Mouse (Mus musculus): Measurements from ENCODE around the gene D1Ertd622e.

The D1Ertd622e gene

GRCm38 (mm10) chr1:97634104-97634503, 27.8 kb downstream of the D1Ertd622e start:
- DNase-seq (ENCODE audit: low read depth in 2 of 2, low spot score in 2 of 2), result no peak

GRCm38 (mm10) chr1:97632545-97633256, 29.2 kb downstream of the D1Ertd622e start:
- DNase-seq (ENCODE audit: low read depth in 2 of 2, low spot score in 2 of 2), result no peak

- no peak for DNase-seq (ENCODE audit: low read depth in 2 of 2, low spot score in 2 of 2)
These were observed 29.9 kb downstream of the D1Ertd622e start for GRCm38 (mm10) chr1:97631843-97632470.

GRCm38 (mm10) chr1:97630146-97630545, 31.7 kb downstream of the D1Ertd622e start:
- DNase-seq (ENCODE audit: low read depth in 2 of 2, low spot score in 2 of 2), result no peak

GRCm38 (mm10) chr1:97628859-97629258, 33.0 kb downstream of the D1Ertd622e start:
- no peak for DNase-seq (ENCODE audit: low read depth in 2 of 2, low spot score in 2 of 2)

GRCm38 (mm10) chr1:97628016-97628415, 33.9 kb downstream of the D1Ertd622e start:
- DNase-seq (ENCODE audit: low read depth in 2 of 2, low spot score in 2 of 2), result no peak

GRCm38 (mm10) chr1:97625427-97625826, 36.4 kb downstream of the D1Ertd622e start:
- no peak for DNase-seq (ENCODE audit: low read depth in 2 of 2, low spot score in 2 of 2)

- no peak for DNase-seq (ENCODE audit: low read depth in 2 of 2, low spot score in 2 of 2)
These were observed 37.5 kb downstream of the D1Ertd622e start for GRCm38 (mm10) chr1:97624386-97624785.

GRCm38 (mm10) chr1:97623214-97623856, 38.5 kb downstream of the D1Ertd622e start:
- peak in 1 of 2 experiments; percentile 1 for DNase-seq (ENCODE audit: low read depth in 2 of 2, low spot score in 2 of 2)

GRCm38 (mm10) chr1:97622574-97623208, 39.2 kb downstream of the D1Ertd622e start:
- DNase-seq (ENCODE audit: low read depth in 2 of 2, low spot score in 2 of 2), result no peak

GRCm38 (mm10) chr1:97619621-97620320, 42.1 kb downstream of the D1Ertd622e start:
- no peak for DNase-seq (ENCODE audit: low read depth in 2 of 2, low spot score in 2 of 2)

GRCm38 (mm10) chr1:97615525-97615924, 46.3 kb downstream of the D1Ertd622e start:
- DNase-seq (ENCODE audit: low read depth in 2 of 2, low spot score in 2 of 2), result no peak

GRCm38 (mm10) chr1:97614531-97615462, 47.1 kb downstream of the D1Ertd622e start:
- DNase-seq (ENCODE audit: low read depth in 2 of 2, low spot score in 2 of 2), result no peak

- DNase-seq (ENCODE audit: low read depth in 2 of 2, low spot score in 2 of 2), result no peak
These were observed 50.1 kb downstream of the D1Ertd622e start for GRCm38 (mm10) chr1:97611747-97612146.

GRCm38 (mm10) chr1:97603361-97603760, 58.5 kb downstream of the D1Ertd622e start:
- DNase-seq (ENCODE audit: low read depth in 2 of 2, low spot score in 2 of 2), result no peak

GRCm38 (mm10) chr1:97600371-97600770, 61.5 kb downstream of the D1Ertd622e start:
- DNase-seq (ENCODE audit: low read depth in 2 of 2, low spot score in 2 of 2), result no peak

- no peak for DNase-seq (ENCODE audit: low read depth in 2 of 2, low spot score in 2 of 2)
These were observed 62.8 kb downstream of the D1Ertd622e start for GRCm38 (mm10) chr1:97599101-97599500.

GRCm38 (mm10) chr1:97588561-97588960, 73.3 kb downstream of the D1Ertd622e start:
- no peak for DNase-seq (ENCODE audit: low read depth in 2 of 2, low spot score in 2 of 2)

- DNase-seq (ENCODE audit: low read depth in 2 of 2, low spot score in 2 of 2), result no peak
These were observed 76.8 kb downstream of the D1Ertd622e start for GRCm38 (mm10) chr1:97585106-97585505.

GRCm38 (mm10) chr1:97584171-97584570, 77.7 kb downstream of the D1Ertd622e start:
- no peak for DNase-seq (ENCODE audit: low read depth in 2 of 2, low spot score in 2 of 2)

All from CD8-positive naive resting alpha-beta T cell, adult 2 months (primary cell).